Mouse (Mus musculus): ENCODE measurements at regions not wholly inside any gene's neighbourhood (a gene's known extent, or its start where the extent isn't known, plus 50 kb on each side); places are given as distances from the start of the nearest gene placed in this dataset.

DNA sequence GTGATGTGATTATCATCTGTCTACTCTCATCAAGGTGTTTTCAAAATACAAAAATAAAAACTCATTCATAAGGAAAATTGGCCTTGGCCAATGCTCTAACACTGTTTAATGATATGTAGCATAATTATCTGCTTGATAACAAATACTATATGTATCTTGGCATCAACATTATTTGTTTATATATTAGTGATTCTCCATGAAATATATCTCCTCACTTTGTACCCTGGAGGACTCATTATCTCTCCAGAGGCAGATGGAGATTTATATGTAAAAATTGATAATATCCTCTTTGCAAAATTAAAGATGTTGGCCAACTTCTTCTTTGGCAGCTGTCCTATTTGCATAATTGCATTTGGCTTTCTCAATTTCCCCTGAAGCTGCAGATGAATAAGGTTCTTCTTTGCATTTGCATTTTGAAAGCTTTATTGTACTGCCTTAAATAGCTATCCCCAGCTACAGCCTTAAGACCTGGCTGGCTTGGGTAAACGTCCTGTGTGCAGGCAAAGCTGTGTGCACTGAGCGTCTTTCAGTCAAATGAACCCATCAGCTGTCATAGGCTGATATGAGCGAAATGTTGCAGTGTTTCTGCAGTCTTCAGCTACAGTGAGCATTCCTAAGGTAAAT lies 124.7 kb upstream of the Otogl start:
- peak; percentile 52 for ATAC-seq (ENCODE audit: poor library complexity, severe bottlenecking)

DNA sequence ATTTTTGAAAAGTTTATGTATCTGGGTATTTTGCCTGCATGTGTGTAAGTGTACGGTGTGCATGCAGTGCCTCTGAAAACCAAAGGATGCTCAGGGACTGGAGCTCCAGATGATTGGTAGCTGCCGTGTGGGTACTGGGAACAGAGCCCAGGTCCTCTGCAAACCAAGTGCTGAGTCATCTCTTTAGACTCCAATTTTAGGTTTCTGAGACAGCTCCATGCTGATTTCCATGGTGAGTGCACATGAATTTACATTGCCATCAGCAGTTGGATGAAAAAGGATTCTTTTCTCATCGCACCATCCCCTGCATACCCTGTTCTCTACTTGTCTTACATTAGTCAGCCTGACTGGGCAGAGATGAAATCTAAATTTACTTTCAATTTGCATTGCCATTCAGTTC lies 122.1 kb upstream of the Otogl start:
- ATAC-seq (ENCODE audit: poor library complexity, severe bottlenecking), result no peak

DNA sequence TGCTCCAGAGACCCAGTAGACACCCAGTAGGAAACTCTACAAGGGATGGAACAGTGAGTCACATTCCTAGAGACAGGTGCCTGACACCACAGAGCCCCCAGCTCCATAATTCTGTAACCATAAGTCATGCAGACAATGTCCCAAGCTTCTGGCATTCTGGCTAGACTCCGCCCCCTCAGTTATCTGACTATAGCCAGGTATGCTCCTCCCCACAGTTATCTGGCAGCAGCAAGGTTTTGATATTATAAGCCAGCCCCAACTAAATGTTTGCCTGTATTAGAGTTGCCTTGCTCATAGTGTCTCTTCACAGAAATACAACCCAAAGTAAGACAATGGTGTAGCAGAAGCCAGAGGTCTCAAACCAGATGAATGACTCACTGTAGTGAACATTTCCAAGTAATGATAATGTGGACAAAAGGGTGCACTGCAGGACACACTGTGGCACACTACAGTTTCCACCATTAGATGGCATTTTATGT lies 121.4 kb upstream of the Otogl start:
- ATAC-seq (ENCODE audit: poor library complexity, severe bottlenecking), result no peak

- ATAC-seq (ENCODE audit: poor library complexity, severe bottlenecking), result peak; percentile 92
Measured at GRCm38 (mm10) chr10:108027506-108027905, 115.6 kb upstream of the Otogl start.

- no peak for ATAC-seq (ENCODE audit: poor library complexity, severe bottlenecking)
Measured at GRCm38 (mm10) chr10:108024227-108024626, 112.3 kb upstream of the Otogl start.

GRCm38 (mm10) chr10:108016552-108016951 lies 104.6 kb upstream of the Otogl start:
- no peak for ATAC-seq (ENCODE audit: poor library complexity, severe bottlenecking)

GRCm38 (mm10) chr10:107994836-107995585 lies 83.1 kb upstream of the Otogl start:
- no peak for ATAC-seq (ENCODE audit: poor library complexity, severe bottlenecking)

GRCm38 (mm10) chr10:107992621-107993020 lies 80.7 kb upstream of the Otogl start:
- ATAC-seq (ENCODE audit: poor library complexity, severe bottlenecking), result no peak

- ATAC-seq (ENCODE audit: poor library complexity, severe bottlenecking), result no peak
Measured at GRCm38 (mm10) chr10:107990557-107990956, 78.6 kb upstream of the Otogl start.

- ATAC-seq (ENCODE audit: poor library complexity, severe bottlenecking), result peak; percentile 67
Measured at GRCm38 (mm10) chr10:107989913-107990312, 78.0 kb upstream of the Otogl start.

- ATAC-seq (ENCODE audit: poor library complexity, severe bottlenecking), result no peak
Measured at GRCm38 (mm10) chr10:107982632-107983031, 70.7 kb upstream of the Otogl start.

DNA sequence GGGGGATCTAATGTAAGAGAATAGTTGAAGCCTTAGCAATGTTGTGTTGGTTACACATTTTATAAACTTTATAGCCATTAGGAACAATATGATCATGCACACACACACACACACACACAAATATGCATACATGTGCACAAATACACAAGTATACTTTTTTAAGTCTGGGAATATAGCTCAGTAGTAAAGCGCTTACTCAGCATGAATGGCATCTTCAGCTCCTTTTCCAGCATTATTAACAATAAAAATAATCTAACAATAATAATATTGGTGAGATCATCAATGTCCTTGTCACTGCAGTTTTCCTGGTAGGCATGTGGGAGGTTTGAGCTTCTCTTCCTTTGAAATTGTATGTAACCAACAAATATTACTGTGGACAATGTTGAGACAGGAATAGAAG lies 70.1 kb upstream of the Otogl start:
- no peak for ATAC-seq (ENCODE audit: poor library complexity, severe bottlenecking)

DNA sequence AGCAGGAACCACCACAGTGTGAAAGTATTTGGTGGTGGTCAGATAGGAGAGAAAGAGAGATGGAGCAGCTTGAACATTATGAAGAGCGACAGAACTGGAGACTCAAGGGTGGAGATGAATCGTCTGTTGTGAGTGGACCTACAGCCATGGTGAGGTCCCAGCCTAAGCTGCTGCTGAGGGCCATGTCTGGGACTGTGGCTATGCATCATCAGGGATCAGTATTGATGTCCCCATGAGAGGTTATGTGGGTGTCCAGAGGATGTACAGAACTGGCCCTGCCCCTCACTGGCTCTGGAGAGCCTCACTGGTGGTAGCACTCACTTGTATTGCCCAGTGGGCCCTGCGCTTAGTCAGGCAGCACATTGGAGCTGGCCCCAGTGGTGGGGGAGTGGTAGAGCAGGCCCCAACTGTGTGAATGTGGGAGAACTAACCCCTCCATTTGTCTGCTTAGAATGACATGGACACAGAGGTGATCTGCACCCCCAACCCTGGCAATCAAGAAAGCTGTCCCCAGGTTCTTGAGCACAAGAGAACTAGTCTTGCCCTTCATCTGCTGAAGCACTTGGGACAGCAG lies 64.5 kb upstream of the Otogl start:
- ATAC-seq (ENCODE audit: poor library complexity, severe bottlenecking), result no peak

GRCm38 (mm10) chr10:107971748-107972147 lies 59.8 kb upstream of the Otogl start:
- no peak for ATAC-seq (ENCODE audit: poor library complexity, severe bottlenecking)

- ATAC-seq (ENCODE audit: poor library complexity, severe bottlenecking), result no peak
Measured at GRCm38 (mm10) chr10:107966996-107967395, 55.1 kb upstream of the Otogl start.

DNA sequence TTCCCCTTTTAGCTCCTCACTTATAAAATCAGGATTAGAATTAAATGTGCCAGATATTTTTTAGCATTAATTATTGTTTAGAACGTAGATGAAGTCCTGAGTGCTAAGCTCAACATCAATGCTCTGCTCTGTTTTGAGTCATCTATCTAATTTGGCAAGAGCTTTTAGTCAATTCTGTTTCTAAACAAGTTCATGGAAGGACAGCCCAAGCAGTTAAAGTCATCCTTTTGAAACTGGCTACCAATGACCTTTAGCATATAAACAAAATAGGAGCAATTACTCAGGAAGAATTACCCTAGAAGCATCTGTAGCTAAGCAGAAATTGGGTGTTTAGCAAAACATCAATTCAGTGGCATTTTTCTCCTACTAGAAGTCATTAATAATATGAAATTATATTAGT lies 52.1 kb upstream of the Otogl start:
- ATAC-seq (ENCODE audit: poor library complexity, severe bottlenecking), result no peak

DNA sequence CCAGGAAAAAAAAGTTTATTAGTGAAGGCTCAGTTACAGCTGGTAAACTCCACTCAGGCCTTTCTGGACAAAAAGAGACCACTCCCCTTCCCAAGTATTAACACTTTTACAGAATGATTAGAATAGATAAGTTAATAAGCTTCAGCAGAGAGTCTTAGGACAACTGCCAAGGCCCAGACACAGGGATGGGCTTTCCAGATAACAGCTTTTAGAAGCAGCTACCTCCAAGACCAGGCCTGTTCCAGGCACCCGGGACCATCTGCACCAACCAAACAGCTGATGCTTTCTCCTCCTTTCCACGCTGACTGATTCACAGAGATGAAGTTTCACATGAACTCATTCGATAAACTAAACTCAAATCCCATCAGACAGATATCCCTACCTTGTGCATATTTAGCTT lies 50.2 kb upstream of the Otogl start:
- ATAC-seq (ENCODE audit: poor library complexity, severe bottlenecking), result no peak; the same call in 1 of the 2 replicates
